Mouse (Mus musculus) right cerebral cortex, postnatal 4 days (tissue): ENCODE results near the gene Mmd.
A peak's percentile ranks its signal among the peaks of the same experiment; 100 is the strongest.
"Not testable (repeated sequence)": the region's sequence is repeated elsewhere in the genome, so short reads cannot be mapped to it uniquely, and the experiment has no call there.

Experiments used
- DNase-seq: peaks from one replicate; pipeline ENCODE4 v3.0.0-alpha.2; 2022

Mmd gene

GRCm38 (mm10) chr11:90250189-90250588, 933 bp downstream of the Mmd start:
- DNase-seq: no peak

- no peak for DNase-seq
These were observed 1.5 kb downstream of the Mmd start for GRCm38 (mm10) chr11:90250730-90251129.

- DNase-seq: no peak
These were observed 2.7 kb downstream of the Mmd start for GRCm38 (mm10) chr11:90251923-90252322.

GRCm38 (mm10) chr11:90252366-90252765, 3.1 kb downstream of the Mmd start:
- no peak for DNase-seq

- no peak for DNase-seq
These were observed 5.3 kb downstream of the Mmd start for GRCm38 (mm10) chr11:90254536-90254935.

- no peak for DNase-seq
These were observed 6.4 kb downstream of the Mmd start for GRCm38 (mm10) chr11:90255687-90256086.

GRCm38 (mm10) chr11:90256833-90257525, 7.7 kb downstream of the Mmd start:
- DNase-seq: no peak

GRCm38 (mm10) chr11:90258321-90258927, 9.2 kb downstream of the Mmd start:
- no peak for DNase-seq

- DNase-seq: no peak
These were observed 9.8 kb downstream of the Mmd start for GRCm38 (mm10) chr11:90259071-90259470.

- no peak for DNase-seq
These were observed 10.6 kb downstream of the Mmd start for GRCm38 (mm10) chr11:90259826-90260225.

- no peak for DNase-seq
These were observed 14.9 kb downstream of the Mmd start for GRCm38 (mm10) chr11:90264180-90264579.

- DNase-seq: no peak
These were observed 16.3 kb downstream of the Mmd start for GRCm38 (mm10) chr11:90265581-90265980.

- no peak for DNase-seq
These were observed 19.7 kb downstream of the Mmd start for GRCm38 (mm10) chr11:90268934-90269333.

- no peak for DNase-seq
These were observed 20.3 kb downstream of the Mmd start for GRCm38 (mm10) chr11:90269398-90270123.

- DNase-seq: no peak
These were observed 21.0 kb downstream of the Mmd start for GRCm38 (mm10) chr11:90270132-90270877.

- no peak for DNase-seq
These were observed 24.9 kb downstream of the Mmd start for GRCm38 (mm10) chr11:90274187-90274586.

- DNase-seq: peak; percentile 19
These were observed 26.4 kb downstream of the Mmd start for GRCm38 (mm10) chr11:90275663-90276062.

GRCm38 (mm10) chr11:90276150-90276549, 26.9 kb downstream of the Mmd start:
- no peak for DNase-seq

GRCm38 (mm10) chr11:90276561-90276960, 27.3 kb downstream of the Mmd start:
- no peak for DNase-seq

- no peak for DNase-seq
These were observed 30.8 kb downstream of the Mmd start for GRCm38 (mm10) chr11:90280069-90280468.

- DNase-seq: not testable (repeated sequence)
These were observed 32.7 kb downstream of the Mmd start for GRCm38 (mm10) chr11:90281943-90282342.

GRCm38 (mm10) chr11:90283159-90283558, 33.9 kb downstream of the Mmd start:
- no peak for DNase-seq

- DNase-seq: no peak
These were observed 34.3 kb downstream of the Mmd start for GRCm38 (mm10) chr11:90283601-90284000.
